Mouse (Mus musculus): ENCODE measurements at regions not wholly inside any gene's neighbourhood (a gene's known extent, or its start where the extent isn't known, plus 50 kb on each side); places are given as distances from the start of the nearest gene placed in this dataset.
"Not testable (repeated sequence)": the region's sequence is repeated elsewhere in the genome, so short reads cannot be mapped to it uniquely, and the experiment has no call there.

DNA sequence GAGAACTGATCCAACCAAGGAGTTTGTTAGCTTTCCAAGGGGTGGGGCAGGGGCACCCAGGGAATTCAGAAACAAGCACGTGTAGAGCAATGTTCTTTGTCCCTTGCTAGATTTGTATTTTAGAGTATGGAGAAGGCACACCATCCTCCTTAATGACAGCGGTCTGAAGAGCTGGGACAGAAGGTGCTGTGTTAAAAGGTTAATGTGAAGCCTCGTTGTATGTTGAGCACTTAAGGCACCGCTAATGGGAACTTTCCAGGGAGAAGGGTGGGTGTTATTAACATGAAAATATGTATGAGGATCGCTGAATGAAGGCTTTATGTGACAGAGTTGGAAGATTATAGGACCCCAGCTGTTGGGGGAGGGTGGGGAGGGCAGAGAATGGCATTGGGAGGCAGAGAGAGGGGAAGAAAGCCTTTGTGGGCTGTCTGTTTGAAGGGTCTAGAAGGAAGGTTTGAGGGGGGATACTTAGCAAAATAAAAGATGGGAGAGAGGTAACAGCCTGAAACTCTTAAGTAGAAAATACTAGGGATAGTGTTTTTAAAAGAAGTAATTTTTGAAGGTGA, 105.6 kb upstream of the Map3k1 start:
- Histone ChIP-seq H3K27me3 (ENCODE audit: low read depth, poor library complexity, severe bottlenecking) (no peaks in the 10 kb centered on the region), H3K4me3 (no peak overlapping the region), H3K36me3 (no peaks in the 10 kb centered on the region), H3K4me1 (peaks cover 7% of the 10 kb centered on the region), H3K27ac (replicated peaks) (no peak overlapping the region), H3K9me3 (replicated peaks) (no peaks in the 10 kb centered on the region)
- 73% methylated on average over 5 of the region's 5 CpGs for WGBS
- DNase-seq (ENCODE audit: low spot score): no peak

DNA sequence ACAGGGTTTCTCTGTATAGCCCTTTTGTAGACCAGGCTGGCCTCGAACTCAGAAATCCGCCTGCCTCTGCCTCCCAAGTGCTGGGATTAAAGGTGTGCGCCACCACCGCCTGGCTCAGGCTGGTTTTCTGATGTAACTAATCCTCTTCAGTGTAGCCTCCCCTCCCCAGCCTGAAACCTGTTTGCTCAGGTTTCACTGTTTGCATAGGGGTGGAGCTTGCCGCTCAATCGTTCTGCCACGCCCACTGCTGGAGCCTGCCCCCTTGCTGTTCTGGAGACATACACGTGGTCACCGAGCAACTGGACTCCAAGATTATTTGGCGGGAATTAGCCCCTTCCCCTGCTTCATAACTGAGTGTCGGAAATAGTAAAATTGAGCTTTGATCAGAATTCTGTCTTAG, 110.6 kb upstream of the Map3k1 start:
- WGBS: 80% methylated on average over 11 of the region's 11 CpGs

DNA sequence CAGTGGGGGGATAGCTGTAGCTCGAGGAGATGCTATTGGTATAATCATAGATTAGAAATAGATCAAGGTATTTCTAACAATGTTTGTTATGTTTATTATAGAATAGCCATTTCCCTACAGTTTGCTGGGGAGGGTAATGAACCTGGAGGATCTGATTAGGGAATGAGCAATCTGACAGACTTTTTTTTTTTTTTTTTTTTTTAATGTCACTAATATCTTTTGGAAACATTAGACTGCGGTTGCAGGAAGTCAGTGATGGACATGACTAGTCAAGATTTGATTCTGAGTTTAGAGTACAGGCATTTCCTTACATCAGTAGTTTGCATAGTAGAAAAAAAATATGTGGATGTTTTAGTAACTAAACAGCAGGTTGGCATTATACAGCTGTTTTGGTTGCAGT, 111.7 kb upstream of the Map3k1 start:
- no peak for DNase-seq (ENCODE audit: low spot score)
- H3K36me3 ChIP-seq: no peaks in the 10 kb centered on the region
- H3K4me1 ChIP-seq: no peaks in the 10 kb centered on the region
- H3K4me3 ChIP-seq: no peak overlapping the region
- H3K27ac ChIP-seq (replicated peaks): no peak overlapping the region
- WGBS: 94% methylated on average over 2 of the region's 2 CpGs
- no peaks in the 10 kb centered on the region for H3K27me3 ChIP-seq (ENCODE audit: low read depth, poor library complexity, severe bottlenecking)
- H3K9me3 ChIP-seq (replicated peaks): peaks cover 10% of the 10 kb centered on the region

More for the DNA sequence above, 110.6 kb upstream of the Map3k1 start:
- not testable (repeated sequence) for H3K4me1 ChIP-seq; DNase-seq (ENCODE audit: low spot score); H3K36me3 ChIP-seq; H3K27me3 ChIP-seq (ENCODE audit: low read depth, poor library complexity, severe bottlenecking); H3K4me3 ChIP-seq; H3K27ac ChIP-seq (replicated peaks)
- peaks cover 10% of the 10 kb centered on the region for H3K9me3 ChIP-seq (replicated peaks)

DNA sequence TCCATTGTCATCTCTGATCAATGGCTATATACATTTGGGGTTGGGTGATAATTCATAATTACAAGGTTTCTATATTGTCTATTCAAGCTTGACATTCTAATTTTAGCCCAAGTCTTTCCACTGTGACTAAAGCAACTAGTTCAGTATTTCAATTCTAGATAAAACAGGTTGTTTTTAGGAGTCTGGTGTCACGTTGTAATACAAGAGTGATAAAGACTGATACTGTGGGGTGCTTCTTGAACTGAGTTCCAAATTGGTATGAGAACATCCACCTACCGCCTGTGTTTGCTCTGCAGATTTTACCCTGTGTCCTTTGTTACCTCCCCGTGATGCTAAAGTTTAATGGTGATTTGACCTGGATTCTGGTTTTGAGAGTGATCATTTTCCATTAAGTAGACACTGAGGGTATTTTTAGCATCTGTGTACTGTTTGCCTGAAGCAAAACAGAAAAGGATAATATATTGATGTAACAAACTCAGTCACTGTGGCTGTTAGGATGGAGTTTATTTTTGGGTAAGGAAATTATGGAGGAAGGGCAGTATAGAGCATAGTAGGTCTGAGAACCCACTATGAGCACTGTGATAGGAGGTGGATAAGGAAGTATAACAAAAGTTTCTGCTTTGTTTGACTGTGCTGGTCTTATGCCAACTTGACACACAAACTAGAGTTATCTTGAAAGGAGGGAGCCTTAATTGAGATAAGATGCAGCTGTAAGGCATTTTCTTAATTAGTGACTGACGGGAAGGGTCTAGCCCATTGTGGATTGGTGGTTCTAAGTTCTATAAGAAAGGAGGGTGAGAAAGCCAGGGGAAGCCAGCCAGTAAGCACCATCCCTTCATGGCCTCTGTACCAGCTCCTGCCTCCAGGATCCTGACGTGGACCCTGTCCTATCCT, 112.6 kb upstream of the Map3k1 start:
- no peak overlapping the region for H3K4me3 ChIP-seq
- 87% methylated on average over 5 of the region's 5 CpGs for WGBS
- H3K4me1 ChIP-seq: no peaks in the 10 kb centered on the region
- no peak overlapping the region for H3K27ac ChIP-seq (replicated peaks)
- H3K9me3 ChIP-seq (replicated peaks): peaks cover 10% of the 10 kb centered on the region
- DNase-seq (ENCODE audit: low spot score): no peak
- H3K27me3 ChIP-seq (ENCODE audit: low read depth, poor library complexity, severe bottlenecking): no peaks in the 10 kb centered on the region
- no peaks in the 10 kb centered on the region for H3K36me3 ChIP-seq

DNA sequence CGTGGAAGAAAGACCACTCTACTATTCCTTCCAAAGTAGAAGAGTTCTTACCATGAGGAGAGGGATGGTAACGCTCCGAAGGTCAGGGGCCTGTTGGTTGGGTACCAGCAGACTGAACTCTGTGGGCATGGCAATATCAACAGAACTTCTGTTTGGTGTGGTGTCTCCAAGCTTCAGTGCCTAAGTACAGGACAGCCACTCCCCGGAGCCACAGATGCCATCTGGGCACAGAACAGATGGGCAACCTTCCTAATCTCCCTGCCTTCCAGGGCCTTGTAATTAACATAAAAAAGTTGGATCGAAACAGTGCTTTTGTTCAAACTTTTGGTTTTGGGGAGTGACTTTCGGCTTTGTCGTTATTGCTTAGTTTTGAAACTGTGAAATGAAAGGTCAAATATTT, 116.6 kb upstream of the Map3k1 start:
- Histone ChIP-seq H3K27me3 (ENCODE audit: low read depth, poor library complexity, severe bottlenecking) (no peaks in the 10 kb centered on the region), H3K27ac (replicated peaks) (no peak overlapping the region), H3K4me3 (no peak overlapping the region), H3K9me3 (replicated peaks) (peaks cover 10% of the 10 kb centered on the region), H3K36me3 (no peaks in the 10 kb centered on the region), H3K4me1 (no peaks in the 10 kb centered on the region)
- 92% methylated on average over 7 of the region's 7 CpGs for WGBS
- no peak for DNase-seq (ENCODE audit: low spot score)

DNA sequence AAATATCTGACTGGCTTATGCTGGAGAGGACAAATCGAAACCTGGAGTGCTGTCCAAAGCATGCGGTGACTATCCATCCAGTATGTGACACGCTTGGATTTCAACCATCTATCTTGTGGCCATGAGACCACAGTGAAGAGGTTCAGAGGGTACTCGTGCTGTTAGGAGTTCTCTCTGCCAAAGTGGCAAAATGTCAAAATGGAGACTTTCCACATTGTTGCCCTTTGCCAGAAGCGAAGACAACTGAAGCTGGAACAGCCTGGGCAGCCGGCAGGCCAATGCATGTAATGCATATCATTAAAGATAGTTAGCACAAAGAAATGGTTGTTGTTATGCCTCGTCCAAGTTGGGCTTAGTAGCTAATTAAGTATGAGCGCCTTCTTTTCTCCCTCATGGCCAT, 118.0 kb upstream of the Map3k1 start:
- Histone ChIP-seq H3K27ac (replicated peaks) (no peak overlapping the region), H3K4me1 (no peaks in the 10 kb centered on the region), H3K4me3 (no peak overlapping the region), H3K36me3 (no peaks in the 10 kb centered on the region), H3K27me3 (ENCODE audit: low read depth, poor library complexity, severe bottlenecking) (no peaks in the 10 kb centered on the region), H3K9me3 (replicated peaks) (peaks cover 10% of the 10 kb centered on the region)
- 90% methylated on average over 8 of the region's 8 CpGs for WGBS
- no peak for DNase-seq (ENCODE audit: low spot score)

DNA sequence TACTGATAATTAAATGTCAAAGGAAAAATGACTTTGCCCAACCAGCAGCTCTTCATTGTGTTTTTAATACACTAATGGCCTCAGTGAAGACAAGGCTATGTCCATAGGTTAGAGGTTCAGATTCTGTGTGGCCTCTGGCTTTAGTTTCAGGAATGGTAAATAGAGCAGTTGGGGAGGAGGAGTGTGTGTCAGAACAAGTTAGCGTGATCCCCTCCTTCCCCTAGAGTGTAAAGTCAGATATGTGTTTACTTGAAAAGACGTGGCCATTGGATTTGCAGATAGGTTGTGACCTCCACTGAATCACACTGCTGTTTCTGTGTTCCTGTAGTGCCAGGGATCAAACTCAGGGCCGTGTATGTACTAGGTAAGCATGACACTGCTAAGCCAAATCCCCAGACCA, 118.7 kb upstream of the Map3k1 start:
- Histone ChIP-seq H3K4me1 (no peaks in the 10 kb centered on the region), H3K27me3 (ENCODE audit: low read depth, poor library complexity, severe bottlenecking) (no peaks in the 10 kb centered on the region), H3K27ac (replicated peaks) (no peak overlapping the region), H3K4me3 (no peak overlapping the region), H3K36me3 (no peaks in the 10 kb centered on the region), H3K9me3 (replicated peaks) (peaks cover 3% of the 10 kb centered on the region; the same call in 1 of the 2 replicates)
- 84% methylated on average over 3 of the region's 3 CpGs for WGBS
- DNase-seq (ENCODE audit: low spot score): no peak

DNA sequence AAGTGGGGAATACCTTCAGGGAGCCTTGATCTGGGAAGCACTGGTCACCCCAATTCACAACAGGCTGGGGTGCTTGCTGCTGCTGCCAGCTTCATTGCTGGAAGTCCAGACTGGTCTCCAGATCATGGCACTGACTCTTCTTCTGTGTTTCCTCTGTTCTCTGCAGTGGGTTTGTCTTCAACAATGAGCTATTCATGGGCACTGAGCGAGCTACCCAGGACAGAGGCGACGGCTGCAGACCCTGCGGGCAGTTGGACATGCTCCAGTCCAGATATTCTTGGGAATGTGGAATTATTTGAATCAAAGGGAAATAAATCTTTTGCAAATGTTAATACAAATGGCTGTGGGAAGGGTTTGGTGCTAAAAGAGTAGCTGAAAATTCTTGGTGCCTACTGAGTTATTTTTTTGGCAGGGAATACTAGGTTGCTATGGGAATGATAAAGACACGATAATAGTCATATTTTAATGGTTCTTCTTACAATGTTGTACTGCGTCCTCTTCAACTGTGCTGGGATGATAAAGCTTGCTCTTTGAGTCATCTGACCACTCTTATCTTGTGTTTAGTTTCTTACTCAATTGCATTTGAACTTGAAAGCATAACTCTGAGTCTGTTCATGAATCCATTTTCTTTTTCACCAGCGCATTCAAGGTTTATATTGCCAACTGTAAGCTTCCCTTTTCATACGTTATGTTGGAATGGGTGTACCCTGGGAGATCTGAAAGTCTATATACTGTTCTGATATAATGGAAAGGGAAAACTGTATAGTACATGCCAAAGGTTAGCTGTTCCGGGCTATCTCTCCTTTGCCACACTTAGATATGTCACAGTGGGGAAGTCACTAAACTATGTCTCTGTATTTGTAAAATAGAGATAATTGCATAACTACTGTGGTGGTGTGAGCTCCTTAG, 120.1 kb upstream of the Map3k1 start:
- no peaks in the 10 kb centered on the region for H3K36me3 ChIP-seq
- H3K4me1 ChIP-seq: no peaks in the 10 kb centered on the region
- no peak for DNase-seq (ENCODE audit: low spot score)
- no peaks in the 10 kb centered on the region for H3K9me3 ChIP-seq (replicated peaks)
- H3K4me3 ChIP-seq: no peak overlapping the region
- WGBS: 93% methylated on average over 9 of the region's 9 CpGs
- no peaks in the 10 kb centered on the region for H3K27me3 ChIP-seq (ENCODE audit: low read depth, poor library complexity, severe bottlenecking)
- no peak overlapping the region for H3K27ac ChIP-seq (replicated peaks)

DNA sequence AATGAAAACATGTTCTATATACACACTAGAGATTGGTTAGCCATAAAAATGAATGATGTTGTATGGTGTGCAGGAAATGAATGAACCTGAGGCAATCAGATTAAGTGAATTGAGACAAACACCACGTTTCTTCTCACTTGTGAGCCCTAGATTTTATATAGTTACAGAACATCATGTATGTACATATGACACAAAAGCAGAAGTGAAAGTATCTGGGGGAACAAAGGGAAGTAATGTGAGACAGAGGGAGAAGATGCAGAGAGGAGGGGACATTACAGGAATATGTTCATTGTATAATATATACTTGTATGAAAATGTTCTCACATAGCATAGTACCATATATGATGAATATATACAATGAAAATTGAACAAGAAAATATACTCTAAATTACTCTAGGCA, 121.1 kb upstream of the Map3k1 start:
- Histone ChIP-seq H3K9me3 (replicated peaks) (no peaks in the 10 kb centered on the region), H3K27ac (replicated peaks) (no peak overlapping the region), H3K27me3 (ENCODE audit: low read depth, poor library complexity, severe bottlenecking) (no peaks in the 10 kb centered on the region), H3K4me3 (no peak overlapping the region), H3K4me1 (no peaks in the 10 kb centered on the region), H3K36me3 (no peaks in the 10 kb centered on the region)
- no peak for DNase-seq (ENCODE audit: low spot score)
- 76% methylated on average over 1 of the region's 1 CpGs for WGBS

DNA sequence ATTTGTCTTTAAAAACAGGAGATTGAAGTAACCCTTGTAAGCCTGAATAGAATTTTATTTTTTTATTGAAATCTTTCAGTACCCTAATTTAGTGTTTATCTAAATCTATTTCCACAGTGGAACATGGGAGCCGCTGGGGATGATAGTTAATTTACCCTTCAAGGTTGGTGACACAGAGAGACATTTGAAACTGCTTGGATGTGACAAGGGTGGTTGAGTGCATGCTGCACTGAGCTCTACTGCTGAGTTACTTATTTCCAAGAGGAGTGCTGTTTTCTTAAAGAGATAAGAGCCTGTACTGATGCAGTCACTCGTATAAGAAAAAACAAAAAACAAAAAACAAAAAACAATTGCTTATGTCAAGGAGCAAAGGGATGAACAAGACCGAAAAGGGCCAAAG, 123.7 kb upstream of the Map3k1 start:
- Histone ChIP-seq H3K27me3 (ENCODE audit: low read depth, poor library complexity, severe bottlenecking) (no peaks in the 10 kb centered on the region), H3K4me1 (peaks cover 8% of the 10 kb centered on the region), H3K27ac (replicated peaks) (no peak overlapping the region), H3K36me3 (no peaks in the 10 kb centered on the region), H3K9me3 (replicated peaks) (no peaks in the 10 kb centered on the region), H3K4me3 (no peak overlapping the region)
- no peak for DNase-seq (ENCODE audit: low spot score)
- WGBS: 90% methylated on average over 3 of the region's 3 CpGs

DNA sequence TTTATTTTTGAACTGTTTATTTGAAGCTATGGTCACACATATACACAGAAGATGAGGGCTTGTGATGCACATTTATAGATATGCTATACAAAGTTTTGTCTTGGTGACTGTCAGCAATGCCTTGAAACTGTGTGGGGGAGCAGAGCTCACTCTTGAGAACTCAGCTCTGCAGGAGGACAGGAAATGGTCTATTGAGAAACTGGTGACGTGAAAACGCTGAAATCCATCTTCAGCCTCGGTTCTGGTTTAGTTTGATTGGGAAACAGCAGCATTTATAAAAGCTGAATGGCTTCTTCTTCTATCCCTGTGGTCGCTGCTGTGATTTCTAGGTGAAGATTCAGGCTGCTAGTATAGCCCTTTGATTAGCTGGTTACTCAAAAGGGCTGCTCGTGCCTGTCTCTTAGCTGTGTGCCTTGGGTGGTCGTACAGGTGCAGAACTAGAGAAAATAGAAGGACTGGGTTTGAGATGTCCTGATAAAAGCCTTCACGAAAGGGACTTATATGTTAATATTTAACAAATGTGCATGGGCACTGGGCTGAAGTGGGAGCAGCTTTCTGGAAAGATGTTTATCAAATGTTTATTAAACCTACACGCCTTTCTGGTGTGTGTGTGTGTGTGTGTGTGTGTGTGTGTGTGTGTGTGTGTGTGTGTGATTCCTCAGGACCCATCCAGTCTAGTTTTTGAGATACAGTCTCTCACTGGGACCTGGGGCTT, 124.9 kb upstream of the Map3k1 start:
- Histone ChIP-seq H3K27me3 (ENCODE audit: low read depth, poor library complexity, severe bottlenecking) (no peaks in the 10 kb centered on the region), H3K27ac (replicated peaks) (no peak overlapping the region), H3K36me3 (no peaks in the 10 kb centered on the region), H3K4me1 (peaks cover 8% of the 10 kb centered on the region), H3K9me3 (replicated peaks) (no peaks in the 10 kb centered on the region), H3K4me3 (no peak overlapping the region)
- WGBS: 86% methylated on average over 8 of the region's 8 CpGs
- no peak for DNase-seq (ENCODE audit: low spot score)

DNA sequence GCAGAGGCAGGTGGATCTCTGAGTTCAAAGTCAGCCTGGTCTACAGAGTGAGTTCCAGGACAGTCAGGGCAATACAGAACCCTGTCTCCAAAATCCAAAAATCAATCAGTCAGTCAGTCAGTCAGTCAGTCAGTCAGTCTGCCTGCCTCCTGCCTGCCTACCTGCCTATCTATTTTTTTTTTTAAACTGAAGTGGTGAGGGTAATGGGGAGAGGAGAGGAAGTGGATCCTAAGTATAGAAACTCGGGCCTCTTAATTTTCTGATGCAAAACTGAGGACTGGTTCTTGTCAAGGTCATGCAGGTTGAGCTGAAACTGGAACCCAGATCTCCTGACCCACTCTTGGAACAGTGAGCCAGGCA, 126.9 kb upstream of the Map3k1 start:
- no peaks in the 10 kb centered on the region for H3K27me3 ChIP-seq (ENCODE audit: low read depth, poor library complexity, severe bottlenecking)
- no peak overlapping the region for H3K27ac ChIP-seq (replicated peaks)
- 76% methylated on average over 1 of the region's 1 CpGs for WGBS
- H3K9me3 ChIP-seq (replicated peaks): no peaks in the 10 kb centered on the region
- DNase-seq (ENCODE audit: low spot score): no peak
- peaks cover 8% of the 10 kb centered on the region for H3K4me1 ChIP-seq
- H3K4me3 ChIP-seq: no peak overlapping the region
- H3K36me3 ChIP-seq: no peaks in the 10 kb centered on the region

Data from midbrain, embryonic 10.5 days (tissue).